Mouse (Mus musculus): ENCODE measurements around the gene Gm5624. TPM values are rescaled to one million over a fixed set of nuclear protein-coding genes. Genes with fewer than 3 reads are reported as not detected.
"Not testable (repeated sequence)": the region's sequence is repeated elsewhere in the genome, so short reads cannot be mapped to it uniquely, and the experiment has no call there.

The Gm5624 gene
- not detected for total RNA-seq (2021)
- long read RNA-seq, experiment 1, result 0 reads
- long read RNA-seq, experiment 2, result 0 reads

GRCm38 (mm10) chr14:44627737-44628136 is at the start of gene Gm5624:
Gm5624 (minus strand) TSS chr14:44627938.
- DNase-seq (ENCODE audit: low spot score in 2 of 2), result not testable (repeated sequence)

- not testable (repeated sequence) for DNase-seq (ENCODE audit: low spot score in 2 of 2)
Measured at GRCm38 (mm10) chr14:44591765-44592164, 36.0 kb downstream of the Gm5624 start.

GRCm38 (mm10) chr14:44582853-44583252 is 44.9 kb downstream of the Gm5624 start, which contains the start of gene Gm8247:
Gm8247 (plus strand) TSS chr14:44583153.
- DNase-seq (ENCODE audit: low spot score in 2 of 2), result not testable (repeated sequence)

- DNase-seq (ENCODE audit: low spot score in 2 of 2), result peak in 1 of 2 experiments; percentile 2
Measured at GRCm38 (mm10) chr14:44547961-44548360, 79.8 kb downstream of the Gm5624 start.

GRCm38 (mm10) chr14:44517976-44518375 is 109.8 kb downstream of the Gm5624 start, which contains the start of gene Gm17093:
Gm17093 (plus strand) TSS chr14:44518276.
- DNase-seq (ENCODE audit: low spot score in 2 of 2), result not testable (repeated sequence)

Other genes with a start within 250 kb of the Gm5624 start
- gene Gm3371, start 217.2 kb downstream of the Gm5624 start, total RNA-seq (2021), result not detected
- not detected for gene Gm8232, start 194.3 kb downstream of the Gm5624 start, total RNA-seq (2021)
- gene BC061237, start 135.5 kb downstream of the Gm5624 start, total RNA-seq (2021), result not detected
- not detected for gene Gm17093, start 109.7 kb downstream of the Gm5624 start, total RNA-seq (2021)
- gene Gm8247, start 44.8 kb downstream of the Gm5624 start, total RNA-seq (2021), result not detected
- not detected for gene Gm8257, start 78.5 kb upstream of the Gm5624 start, total RNA-seq (2021)
- not detected for gene Gm8267, start 122.4 kb upstream of the Gm5624 start, total RNA-seq (2021)
- gene Ptgdr, start 231.4 kb upstream of the Gm5624 start, total RNA-seq (2021), result not detected

Measured in adrenal gland, adult 18-20 months (tissue).